Mouse (Mus musculus) C2C12 (cell line): ENCODE measurements around the gene Pcbd2.

ENCODE experiments used
- CTCF ChIP-seq: IDR thresholded peaks from one replicate; pipeline ENCODE4 v1.5.1; 2011; ENCODE audit not compliant: control insufficient read depth, insufficient read depth, insufficient read length
- FOSL1 ChIP-seq: IDR thresholded peaks from one replicate; pipeline ENCODE4 v1.8.0; 2011; ENCODE audit warnings: mild to moderate bottlenecking, low read length; ENCODE audit not compliant: poor library complexity, insufficient read depth, severe bottlenecking

- no peak for TF ChIP-seq CTCF
- no peak for TF ChIP-seq FOSL1
Measured at GRCm38 (mm10) chr13:55733628-55734502, 6.7 kb downstream of the Pcbd2 start.
